Mouse (Mus musculus) lung, embryonic 14.5 days (tissue): Measurements from ENCODE around the gene Top2a. TPM values are rescaled to one million over a fixed set of nuclear protein-coding genes. Genes with fewer than 3 reads are reported as not detected.
"Not testable (repeated sequence)": the region's sequence is repeated elsewhere in the genome, so short reads cannot be mapped to it uniquely, and the experiment has no call there.

Experiments used
- ATAC-seq: fragments of 200-750 bp; cut with Nextera tagmentation; 2 replicates; pipeline ENCODE4 v1.8.0; 2017; ENCODE audit warnings: mild to moderate bottlenecking, moderate TSS enrichment, moderate library complexity; ENCODE audit not compliant: insufficient read depth
- DNase-seq: peaks from one replicate; pipeline ENCODE4 v3.0.0-alpha.2; 2015
- H3K27ac ChIP-seq: fragments of 300-500 bp; sonication (generic); 2 replicates; pipeline ENCODE4 v1.5.1; 2014; ENCODE audit warnings: low read depth, mild to moderate bottlenecking, moderate library complexity
- H3K27me3 ChIP-seq: fragments of 300-500 bp; sonication (generic); 2 replicates; pipeline ENCODE4 v1.6.1; 2014; ENCODE audit warnings: low read length, control low read depth; ENCODE audit not compliant: insufficient read depth
- H3K36me3 ChIP-seq: fragments of 300-500 bp; sonication (generic); 2 replicates; pipeline ENCODE4 v1.6.1; 2014; ENCODE audit warnings: control low read depth; ENCODE audit not compliant: insufficient read depth
- H3K4me1 ChIP-seq: fragments of 300-500 bp; sonication (generic); 2 replicates; pipeline ENCODE4 v1.6.1; 2014; ENCODE audit warnings: antibody characterized with exemption, control low read depth; ENCODE audit not compliant: insufficient read depth
- H3K4me2 ChIP-seq: fragments of 300-500 bp; sonication (generic); 2 replicates; pipeline ENCODE4 v1.6.1; 2014; ENCODE audit warnings: mild to moderate bottlenecking
- H3K4me3 ChIP-seq: fragments of 300-500 bp; sonication (generic); 2 replicates; pipeline ENCODE4 v1.5.1; 2014; ENCODE audit warnings: low read depth, low read length
- H3K9ac ChIP-seq: fragments of 300-500 bp; sonication (generic); 2 replicates; pipeline ENCODE4 v1.6.1; 2014
- H3K9me3 ChIP-seq: fragments of 300-500 bp; sonication (generic); 2 replicates; pipeline ENCODE4 v1.6.1; 2016; ENCODE audit warnings: low read depth, low read length, control low read depth
- CTCF ChIP-seq: IDR thresholded peaks from 2 replicates; pipeline ENCODE4 v1.5.1; 2016; ENCODE audit warnings: antibody characterized with exemption, low read depth
- WGBS: fragments of 180-500 bp; shearing (Covaris S2); extraction: QIAGEN DNeasy Blood & Tissue Kit; methylation state at CpG from one replicate; pipeline ENCODE4 v1.1.7; 2014; 5-methylcytosine and 5-hydroxymethylcytosine counted together
- polyA plus RNA-seq: library from polyadenylated mRNA; unstranded; fragments of >200 nt; fragmentation: Nextera tagmentation; extraction: Ambion mirVana; gene quantifications from 2 replicates; pipeline ENCODE4 v1.2.1, GENCODE M21; 2014

The Top2a gene
- polyA plus RNA-seq, 1 experiment from 2014 or later: 364 TPM

DNA sequence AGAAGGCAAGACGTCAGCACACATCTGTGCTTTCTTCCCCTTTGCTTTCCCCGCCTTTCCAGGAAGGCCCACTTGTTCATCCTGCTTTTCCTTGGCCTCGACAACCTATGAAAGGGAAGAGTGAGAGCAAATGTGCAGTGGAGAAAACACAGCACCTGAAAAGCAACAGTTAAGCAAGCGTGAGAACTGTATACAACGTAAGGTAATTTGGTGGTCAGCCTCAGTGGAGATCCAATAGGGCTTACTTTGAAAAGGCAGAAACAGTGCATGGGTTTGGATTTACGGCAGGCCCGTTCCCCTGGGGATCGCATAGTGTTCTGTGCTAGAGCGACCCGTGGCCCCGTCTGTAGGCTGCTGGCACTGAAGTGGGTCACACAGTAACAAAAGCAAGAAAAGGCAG, 24.7 kb downstream of the Top2a start:
- no peak for DNase-seq
- H3K4me2 ChIP-seq: no peak overlapping the region
- H3K27ac ChIP-seq: no peak overlapping the region
- H3K9me3 ChIP-seq: no peaks in the 10 kb centered on the region
- H3K4me1 ChIP-seq: no peaks in the 10 kb centered on the region
- ATAC-seq: no peak
- H3K9ac ChIP-seq: no peak overlapping the region
- H3K27me3 ChIP-seq: no peaks in the 10 kb centered on the region
- no peak overlapping the region for H3K4me3 ChIP-seq
- H3K36me3 ChIP-seq: peaks cover 99% of the 10 kb centered on the region
- TF ChIP-seq CTCF: no peak
- 95% methylated on average over 11 of the region's 11 CpGs for WGBS

DNA sequence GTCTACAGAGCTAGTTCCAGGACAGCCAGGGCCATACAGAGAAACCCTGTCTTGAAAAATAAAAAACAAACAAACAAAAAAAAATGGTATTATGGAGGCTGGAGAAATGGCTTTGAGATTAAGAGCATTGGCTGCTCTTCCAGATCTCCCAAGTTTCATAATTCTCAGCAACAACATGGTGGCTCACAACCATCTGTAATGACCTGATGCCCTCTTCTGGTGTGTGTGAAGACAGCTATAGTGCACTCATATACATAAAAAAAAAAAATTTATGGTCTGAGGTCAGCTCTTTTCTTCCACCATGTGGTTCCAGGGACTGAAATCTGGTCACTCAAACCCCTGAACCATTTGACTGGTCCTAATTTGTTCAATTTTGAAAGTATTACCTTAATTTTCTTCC, 25.2 kb downstream of the Top2a start:
- peak; percentile 40 for DNase-seq
- no peak for ATAC-seq
- Histone ChIP-seq H3K36me3 (peaks cover 99% of the 10 kb centered on the region), H3K4me3 (no peak overlapping the region), H3K27me3 (no peaks in the 10 kb centered on the region), H3K9me3 (no peaks in the 10 kb centered on the region), H3K9ac (no peak overlapping the region), H3K4me2 (no peak overlapping the region), H3K27ac (no peak overlapping the region), H3K4me1 (no peaks in the 10 kb centered on the region)
- TF ChIP-seq CTCF: peak; percentile 27

DNA sequence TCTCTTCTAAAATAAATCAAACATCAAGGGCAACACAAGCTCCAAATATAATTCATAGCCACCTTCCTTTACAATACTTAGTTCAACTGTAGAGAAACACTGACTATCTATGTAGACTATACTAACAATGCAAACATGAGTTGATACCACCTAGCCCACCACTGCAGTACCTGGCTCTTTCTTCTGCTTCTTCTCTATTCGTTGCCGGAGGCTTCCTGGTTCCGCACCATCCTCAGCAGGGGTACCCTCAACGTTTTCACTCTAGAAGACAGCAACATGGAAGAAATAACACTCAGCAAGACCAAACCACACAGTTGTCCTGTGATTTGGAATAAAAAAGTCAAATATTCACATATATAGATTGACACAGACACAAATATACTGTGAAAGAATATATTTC, 26.3 kb downstream of the Top2a start:
- Histone ChIP-seq H3K27ac (no peak overlapping the region), H3K27me3 (no peaks in the 10 kb centered on the region), H3K4me2 (no peak overlapping the region), H3K9me3 (no peaks in the 10 kb centered on the region), H3K36me3 (peaks cover 99% of the 10 kb centered on the region), H3K4me1 (no peaks in the 10 kb centered on the region), H3K9ac (no peak overlapping the region), H3K4me3 (no peak overlapping the region)
- TF ChIP-seq CTCF: no peak
- ATAC-seq: no peak
- DNase-seq: no peak
- 93% methylated on average over 4 of the region's 4 CpGs for WGBS

DNA sequence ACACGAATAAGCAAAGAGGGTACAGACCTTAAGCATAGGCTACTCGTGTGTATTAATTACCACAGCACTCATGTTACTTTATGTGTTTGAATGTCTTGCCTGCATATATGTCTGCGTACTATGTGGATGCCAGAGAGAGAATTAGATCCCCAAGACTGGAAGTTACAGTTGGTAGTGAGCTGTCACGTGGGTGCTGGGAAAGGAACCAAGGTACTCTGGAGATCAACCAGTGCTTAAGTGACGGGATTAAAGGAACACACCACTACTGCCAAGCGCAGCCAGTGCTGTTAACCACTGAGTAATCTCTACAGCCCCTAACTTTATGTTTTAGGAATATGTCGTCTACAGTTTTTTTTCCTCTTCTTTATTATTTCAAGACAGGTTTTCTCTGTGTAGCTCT, 28.0 kb downstream of the Top2a start:
- ATAC-seq (no peak), DNase-seq (no peak)
- no peak overlapping the region for H3K4me2 ChIP-seq
- H3K9ac ChIP-seq: no peak overlapping the region
- peaks cover 99% of the 10 kb centered on the region for H3K36me3 ChIP-seq
- H3K4me1 ChIP-seq: no peaks in the 10 kb centered on the region
- no peak overlapping the region for H3K4me3 ChIP-seq
- no peaks in the 10 kb centered on the region for H3K27me3 ChIP-seq
- H3K9me3 ChIP-seq: no peaks in the 10 kb centered on the region
- H3K27ac ChIP-seq: no peak overlapping the region
- WGBS: 92% methylated on average over 7 of the region's 7 CpGs
- no peak for TF ChIP-seq CTCF

DNA sequence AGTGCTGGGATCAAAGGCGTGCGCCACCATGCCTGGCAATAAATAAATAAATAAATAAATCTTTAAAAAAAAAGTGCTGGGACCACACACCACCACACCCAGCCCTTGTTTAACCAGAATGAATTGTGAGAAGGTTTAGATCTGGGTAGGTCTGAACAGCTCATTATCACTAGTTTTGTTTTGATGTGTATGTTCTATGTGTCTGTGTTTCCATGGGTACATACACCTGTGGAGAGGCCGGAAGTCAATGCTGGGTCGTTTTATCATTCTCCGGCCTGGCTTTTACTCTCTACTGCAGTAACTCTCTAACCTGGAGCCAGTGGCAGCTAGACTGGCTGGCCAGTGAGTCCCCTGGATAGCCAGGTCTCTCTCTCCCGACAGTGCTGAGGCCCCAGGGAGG, 33.1 kb downstream of the Top2a start:
- 80% methylated on average over 6 of the region's 6 CpGs for WGBS
- ATAC-seq (peak; percentile 38; the same call in 1 of the 2 replicates), DNase-seq (no peak)

DNA sequence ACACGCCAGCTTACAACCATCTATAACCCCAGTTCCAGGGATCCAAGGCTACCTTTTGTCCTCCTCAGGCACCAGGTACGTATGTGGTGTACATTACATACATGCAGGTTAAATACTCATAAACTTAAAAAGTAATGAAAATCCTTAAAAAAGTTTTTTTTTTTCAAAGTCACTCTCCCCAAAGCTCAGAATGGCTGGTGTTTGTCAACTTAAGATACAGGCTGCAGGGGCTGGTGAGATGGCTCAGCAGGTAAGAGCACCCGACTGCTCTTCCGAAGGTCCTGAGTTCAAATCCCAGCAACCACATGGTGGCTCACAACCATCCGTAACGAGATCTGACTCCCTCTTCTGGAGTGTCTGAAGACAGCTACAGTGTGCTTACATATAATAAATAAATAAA, 35.7 kb downstream of the Top2a start:
- not testable (repeated sequence) for H3K4me3 ChIP-seq, H3K4me2 ChIP-seq, H3K4me1 ChIP-seq, H3K27me3 ChIP-seq, H3K9me3 ChIP-seq, DNase-seq, H3K27ac ChIP-seq, H3K9ac ChIP-seq, ATAC-seq
- peaks cover 37% of the 10 kb centered on the region for H3K36me3 ChIP-seq
- 96% methylated on average over 5 of the region's 6 CpGs for WGBS

More for the DNA sequence above, 33.1 kb downstream of the Top2a start:
- TF ChIP-seq CTCF: no peak
- Histone ChIP-seq H3K27ac (no peak overlapping the region), H3K4me1 (no peaks in the 10 kb centered on the region), H3K4me3 (no peak overlapping the region), H3K4me2 (no peak overlapping the region), H3K36me3 (peaks cover 63% of the 10 kb centered on the region), H3K9me3 (no peaks in the 10 kb centered on the region), H3K27me3 (no peaks in the 10 kb centered on the region), H3K9ac (no peak overlapping the region)

DNA sequence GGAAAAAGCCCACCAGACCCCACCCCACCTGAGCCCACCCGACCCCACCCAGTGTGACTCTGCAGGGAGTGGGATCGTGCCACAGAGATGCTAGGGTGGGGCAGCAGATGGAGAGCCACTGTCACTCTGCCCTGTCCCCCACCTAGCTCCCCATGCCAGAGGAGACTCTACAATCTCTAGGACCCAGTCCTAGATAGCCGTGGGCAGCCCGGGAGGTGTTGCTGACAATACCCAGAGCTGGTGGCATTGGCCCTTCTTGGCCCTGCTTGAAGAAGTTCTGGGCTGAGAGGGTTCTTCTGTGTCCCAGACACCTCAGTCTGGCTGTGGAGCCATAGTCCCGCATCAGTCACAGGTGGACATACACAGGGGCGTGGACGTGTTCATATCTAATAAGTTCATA, 38.4 kb downstream of the Top2a start:
- no peak for TF ChIP-seq CTCF
- Histone ChIP-seq H3K4me1 (no peaks in the 10 kb centered on the region), H3K27ac (no peak overlapping the region), H3K4me3 (no peak overlapping the region), H3K27me3 (peaks cover 22% of the 10 kb centered on the region), H3K36me3 (peaks cover 14% of the 10 kb centered on the region; the same call in 1 of the 2 replicates), H3K9ac (no peak overlapping the region), H3K4me2 (no peak overlapping the region), H3K9me3 (no peaks in the 10 kb centered on the region)
- 85% methylated on average over 7 of the region's 7 CpGs for WGBS
- DNase-seq: no peak
- ATAC-seq: no peak

DNA sequence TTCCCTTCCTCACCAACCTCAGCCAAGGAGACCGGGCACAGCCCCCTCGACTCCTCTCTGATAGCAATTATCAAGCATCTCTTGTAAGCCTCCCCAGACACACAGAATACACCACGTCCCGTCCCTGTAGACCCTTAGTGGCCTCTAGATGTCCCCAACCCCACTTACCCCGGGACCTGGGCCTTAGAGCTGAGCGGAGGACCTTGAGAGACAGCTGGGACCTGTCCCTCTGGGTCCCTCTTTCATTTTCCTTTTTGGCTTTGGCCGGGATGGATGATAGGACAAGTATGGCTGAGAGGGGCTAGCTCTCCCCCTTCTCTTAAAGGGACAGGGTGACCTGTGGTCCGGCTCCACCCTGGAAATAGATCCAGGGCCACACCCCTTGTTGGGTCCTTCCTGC, 40.4 kb downstream of the Top2a start:
- WGBS: 40% methylated on average over 8 of the region's 8 CpGs
- no peak for TF ChIP-seq CTCF
- Histone ChIP-seq H3K36me3 (0 out of 2 replicates have a peak, but pooled peaks cover 2% of the 10 kb centered on the region), H3K9me3 (no peaks in the 10 kb centered on the region), H3K4me3 (peak overlapping the region; percentile 57; the same call in 1 of the 2 replicates), H3K4me2 (peak overlapping the region; percentile 99; the same call in 1 of the 2 replicates), H3K27ac (no peak overlapping the region), H3K27me3 (peaks cover 22% of the 10 kb centered on the region), H3K4me1 (no peaks in the 10 kb centered on the region), H3K9ac (no peak overlapping the region)
- DNase-seq (no peak), ATAC-seq (no peak)
